Mouse (Mus musculus) ZHBTc4 (cell line): ENCODE measurements around the gene Cbarp.
A peak's percentile ranks its signal among the peaks of the same experiment; 100 is the strongest.

Experiments
- DNase-seq: peaks from one replicate; pipeline ENCODE4 v3.0.0-alpha.2; 2011; ENCODE audit warnings: low read depth, low spot score

Gene Cbarp

DNA sequence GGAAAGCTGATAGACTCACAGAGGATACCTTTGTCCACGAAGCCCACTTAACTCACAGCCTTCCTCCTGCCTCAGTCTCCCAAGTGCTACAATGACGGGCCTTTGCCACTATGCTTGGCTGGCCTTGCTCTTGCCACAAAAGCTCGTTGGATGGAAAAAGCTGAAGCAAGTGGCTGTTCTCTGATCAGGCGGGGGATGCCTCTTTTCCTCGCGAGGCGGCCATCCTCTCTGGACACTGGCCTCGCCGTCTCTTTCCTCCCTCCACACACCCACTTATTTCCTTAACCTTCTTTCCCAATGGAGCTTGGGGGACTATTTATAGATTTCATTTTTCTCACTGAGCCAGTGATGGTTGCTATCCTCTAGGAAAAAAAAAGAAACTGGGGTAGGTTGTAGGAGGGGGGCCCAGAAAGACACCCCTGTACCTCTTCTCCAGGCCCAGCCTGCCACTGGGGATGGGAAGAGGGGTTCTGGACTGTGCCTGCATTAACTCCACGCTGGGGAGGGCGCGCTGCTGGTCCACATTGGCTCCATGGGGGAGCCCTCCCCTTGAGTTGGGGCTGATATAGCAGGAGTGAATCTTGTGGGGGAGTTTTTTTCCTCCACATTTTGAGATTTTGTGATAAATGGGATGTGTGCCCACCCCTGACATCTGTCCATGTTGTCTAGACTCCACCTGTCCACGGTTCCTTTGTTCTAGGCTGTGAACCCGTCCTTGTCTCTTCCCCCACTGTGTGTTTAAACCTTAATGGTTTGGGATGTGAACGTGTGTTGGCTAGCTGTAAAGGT, 16.7 kb upstream of the Cbarp start:
- no peak for DNase-seq

DNA sequence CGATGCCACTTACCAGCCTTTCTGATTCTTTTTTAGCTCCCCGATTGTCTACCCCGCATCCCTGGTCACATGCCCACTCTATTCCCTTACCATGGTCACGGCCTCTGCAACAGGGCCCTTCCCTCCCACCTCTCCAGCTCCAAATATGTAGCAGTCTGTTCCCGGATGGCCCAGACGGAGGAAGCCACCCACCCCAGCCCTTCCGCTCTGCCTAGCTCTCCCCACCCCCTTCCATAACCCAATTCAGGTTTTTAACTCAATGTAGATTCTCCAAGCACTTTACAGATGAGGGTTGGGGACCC, 16.1 kb upstream of the Cbarp start:
- DNase-seq, result no peak

DNA sequence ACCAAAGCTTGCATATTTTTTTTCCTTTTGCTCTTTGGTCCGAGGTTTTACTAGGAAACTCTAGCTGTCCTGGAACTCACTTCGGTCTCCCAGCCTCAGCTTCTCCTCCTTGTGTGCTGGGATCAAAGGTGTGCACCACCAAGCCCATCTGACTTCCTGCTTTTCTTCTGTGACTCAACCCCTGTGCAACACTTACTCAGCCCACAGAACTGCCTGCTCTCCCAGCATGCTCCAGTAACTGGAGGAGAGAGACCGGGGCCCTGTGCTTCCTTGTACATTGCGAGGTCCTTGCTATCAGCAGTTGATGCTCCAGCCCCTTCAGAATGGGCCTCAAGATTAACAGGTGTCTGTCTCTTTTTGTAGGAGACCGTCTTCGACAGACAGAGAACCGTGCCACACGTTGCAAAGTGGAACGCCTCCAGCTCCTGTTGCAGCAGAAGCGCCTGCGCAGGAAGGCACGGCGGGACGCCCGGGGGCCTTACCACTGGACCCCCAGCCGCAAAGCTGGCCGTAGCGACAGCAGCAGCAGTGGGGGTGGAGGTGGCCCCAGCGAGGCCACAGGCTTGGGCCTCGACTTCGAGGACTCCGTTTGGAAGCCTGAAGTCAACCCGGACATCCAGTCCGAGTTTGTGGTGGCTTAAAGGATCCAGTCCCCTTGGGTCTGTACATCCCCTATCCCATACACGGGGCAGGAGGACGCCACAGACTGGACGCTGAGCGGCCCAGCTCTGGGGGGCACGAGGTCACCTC, 15.5 kb upstream of the Cbarp start:
- no peak for DNase-seq

DNA sequence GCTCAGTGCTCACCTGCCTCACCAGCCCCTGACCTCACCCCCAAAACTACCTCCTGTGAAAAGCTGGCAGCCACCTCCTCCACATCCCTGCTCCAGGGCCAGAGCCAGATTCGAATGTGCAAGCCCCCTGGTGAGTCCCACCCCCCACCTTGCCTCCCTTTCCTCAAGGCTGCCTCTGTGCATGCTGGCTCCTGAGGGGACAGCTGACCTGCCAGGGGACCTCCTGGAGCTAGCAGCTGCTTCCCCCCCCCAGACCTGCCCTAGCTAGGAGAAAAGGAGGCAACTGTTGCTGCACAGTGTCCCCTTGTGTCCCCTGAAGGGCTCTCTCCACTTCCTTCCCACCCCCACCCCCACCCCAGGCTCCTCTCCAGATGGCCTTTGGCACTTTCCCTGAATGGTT, 14.6 kb upstream of the Cbarp start:
- DNase-seq, result no peak

DNA sequence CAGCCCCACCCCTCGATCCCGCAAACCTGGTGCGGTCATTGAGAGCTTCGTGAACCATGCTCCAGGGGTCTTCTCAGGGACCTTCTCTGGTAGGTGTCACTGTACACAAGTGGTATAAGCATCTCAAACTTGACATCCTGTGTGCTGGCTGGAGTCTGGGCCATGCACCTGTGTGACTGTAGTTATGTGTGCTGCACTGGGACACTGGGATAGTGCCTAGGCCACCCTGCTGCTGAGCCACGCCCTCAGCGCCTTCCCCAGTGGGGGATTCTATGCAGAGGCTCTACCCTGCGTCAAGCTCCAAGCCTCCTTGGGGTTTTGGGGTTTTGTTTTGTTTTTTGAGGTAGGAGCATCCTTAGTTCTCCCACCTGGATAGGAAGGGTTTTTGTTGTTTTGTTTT, 13.7 kb upstream of the Cbarp start:
- DNase-seq, result no peak

DNA sequence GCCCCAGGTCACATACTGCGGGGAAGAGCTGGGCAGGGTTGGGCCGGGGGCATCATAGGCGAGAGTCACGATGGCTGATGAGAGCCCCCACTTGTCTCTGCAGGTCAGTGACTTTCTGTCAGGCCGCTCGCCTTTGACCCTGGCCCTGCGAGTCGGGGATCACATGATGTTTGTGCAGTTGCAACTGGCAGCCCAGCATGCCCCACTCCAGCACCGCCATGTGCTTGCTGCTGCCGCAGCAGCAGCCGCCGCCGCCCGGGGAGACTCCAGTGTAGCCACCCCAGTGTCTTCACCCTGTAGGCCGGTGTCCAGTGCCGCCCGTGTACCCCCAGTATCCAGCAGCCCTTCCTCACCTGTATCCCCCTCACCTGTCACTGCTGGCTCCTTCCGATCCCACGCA, 13.1 kb upstream of the Cbarp start:
- DNase-seq, result no peak

DNA sequence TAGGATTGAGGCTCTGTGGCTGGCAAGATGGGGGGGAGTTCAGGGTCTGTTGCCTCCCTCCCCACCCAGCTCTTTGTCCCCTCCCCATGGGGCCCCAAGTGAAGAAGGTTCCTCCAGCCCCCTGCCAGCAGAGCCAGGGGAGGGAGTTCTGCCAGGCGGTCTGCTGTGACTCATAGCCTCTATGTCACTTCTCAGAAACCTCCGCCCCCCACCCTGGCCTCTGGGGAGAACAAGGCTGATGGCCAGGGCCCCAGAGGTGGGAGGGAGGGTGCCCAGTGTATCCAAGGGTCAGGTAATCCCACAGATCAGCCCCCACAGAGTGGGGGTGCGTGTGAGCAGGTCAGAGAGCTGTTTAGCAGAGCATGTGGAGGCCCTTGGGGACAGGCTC, 12.2 kb upstream of the Cbarp start:
- DNase-seq, result no peak

DNA sequence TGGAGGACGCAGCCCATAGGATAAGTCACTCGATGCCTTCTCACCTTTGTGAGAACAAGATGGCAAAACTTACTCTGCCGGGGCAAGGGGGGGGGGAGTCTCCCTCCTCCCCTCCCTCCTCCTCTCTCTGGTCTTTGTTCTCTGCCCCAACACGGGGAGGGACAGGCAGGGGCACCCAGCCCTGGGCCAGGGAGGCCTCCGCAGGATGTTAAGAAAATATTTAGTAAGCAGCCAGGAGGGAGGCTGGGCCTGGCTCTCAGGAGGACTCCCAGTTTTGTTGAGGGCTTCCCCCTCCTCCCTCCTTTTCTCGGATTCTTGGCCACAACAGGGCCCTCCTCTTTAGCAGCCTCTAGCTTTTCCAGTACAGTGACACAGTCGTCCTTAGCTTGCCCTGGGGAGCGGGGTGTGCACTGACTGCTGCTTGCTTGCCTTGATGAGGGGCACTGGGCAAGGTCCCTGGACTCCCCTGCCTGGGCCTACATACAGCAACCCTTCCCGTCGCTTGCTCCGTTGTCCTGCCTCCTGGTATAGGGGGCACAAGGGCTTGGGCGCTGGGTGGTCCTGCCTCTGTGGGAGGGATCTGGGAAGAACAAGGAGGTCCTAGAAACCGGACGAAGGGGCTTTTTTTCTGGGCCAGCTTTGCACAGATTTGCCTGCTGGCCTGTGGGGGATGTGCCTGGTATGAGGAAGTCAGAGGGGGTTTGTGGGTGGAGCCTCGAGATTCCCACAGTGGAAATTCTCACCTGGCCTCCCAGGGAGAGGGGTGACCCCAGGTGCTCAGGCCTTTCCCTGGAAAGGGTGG, 11.6 kb upstream of the Cbarp start:
- DNase-seq, result peak; percentile 52

DNA sequence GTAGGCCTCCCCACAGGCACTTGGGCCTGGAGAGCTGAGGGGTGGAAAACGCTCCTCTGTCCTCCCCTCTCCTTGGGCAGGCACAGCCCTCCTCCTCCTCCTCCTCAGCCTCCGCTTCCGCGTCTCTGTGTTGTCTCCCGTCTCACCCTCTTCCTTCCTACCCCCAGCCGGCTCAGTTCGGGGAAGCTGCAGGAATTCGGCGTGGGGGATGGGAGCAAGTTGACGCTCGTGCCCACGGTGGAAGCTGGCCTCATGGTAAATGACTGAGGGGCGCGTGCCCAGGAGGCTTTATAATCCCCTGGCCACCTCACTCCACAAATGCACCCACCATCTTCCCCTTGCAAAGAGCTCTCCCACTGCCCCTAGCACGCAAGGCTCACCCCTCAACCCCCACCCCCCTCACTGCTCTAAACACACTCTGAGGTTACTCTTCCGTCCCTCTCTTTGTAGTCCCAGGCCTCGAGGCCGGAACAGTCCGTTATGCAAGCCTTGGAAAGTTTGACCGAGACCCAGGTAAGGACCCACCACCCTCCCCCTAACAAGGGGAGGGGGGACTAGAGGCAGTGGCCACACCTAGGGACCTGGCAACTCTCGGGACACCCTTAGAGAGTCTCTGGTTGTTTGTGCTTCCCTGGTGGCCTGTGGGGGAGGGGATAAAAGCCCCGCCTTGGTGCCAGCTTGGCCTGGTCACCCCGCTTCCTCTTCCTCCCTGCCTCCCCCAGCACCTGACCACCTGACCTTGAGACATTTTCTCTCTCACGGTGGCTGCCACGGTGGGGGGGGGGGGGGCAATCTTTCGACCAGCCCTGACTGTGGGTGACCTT, 10.8 kb upstream of the Cbarp start:
- DNase-seq, result peak; percentile 69

DNA sequence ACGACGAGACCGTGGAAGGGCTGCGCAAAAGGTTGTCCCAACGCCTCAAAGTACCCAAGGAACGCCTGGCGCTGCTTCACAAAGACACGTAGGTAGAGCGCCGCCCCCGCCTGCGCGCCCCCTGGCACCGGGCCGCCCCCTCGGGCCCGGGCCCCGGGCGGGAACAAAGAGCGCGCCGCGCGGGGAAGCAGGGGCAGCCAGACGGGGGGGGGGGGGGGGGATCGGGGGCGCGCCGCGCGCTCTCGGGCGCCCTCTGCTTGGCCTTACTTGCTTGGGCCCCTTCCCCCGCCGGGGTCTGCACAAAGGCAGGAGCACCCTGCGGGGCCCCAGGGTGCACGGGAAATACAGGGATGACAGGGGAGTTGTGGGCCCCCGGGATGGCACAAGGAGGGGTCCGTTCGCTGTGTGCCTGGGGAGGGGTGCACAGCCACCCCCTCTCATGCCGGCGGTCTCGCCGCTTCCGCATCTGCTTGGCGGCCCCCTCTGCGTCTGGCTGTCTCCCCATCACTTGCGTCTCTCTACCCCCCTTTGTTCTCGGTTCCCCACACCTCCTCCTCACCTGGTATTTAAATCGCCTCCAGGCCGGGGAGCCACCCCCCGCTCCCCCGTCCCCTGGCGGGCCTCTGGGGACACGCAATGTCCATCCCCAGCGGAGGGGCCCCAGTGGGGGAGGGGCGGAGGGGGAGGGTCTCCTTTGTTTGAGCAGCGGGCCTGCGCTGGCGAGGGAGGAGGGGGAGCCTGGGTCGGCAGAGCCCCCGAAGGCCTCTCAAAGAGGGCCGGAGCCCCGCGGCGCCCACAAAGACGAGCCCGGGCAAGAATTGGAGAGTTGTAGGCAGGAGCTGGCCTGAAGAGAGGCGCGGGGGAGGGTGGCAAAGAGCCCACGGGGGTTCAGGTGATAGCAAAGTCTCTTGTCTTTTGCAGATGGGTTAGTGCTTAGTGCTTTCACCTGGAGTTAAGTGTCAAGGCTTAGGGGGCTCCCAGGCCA, 9.9 kb upstream of the Cbarp start:
- DNase-seq, result peak; percentile 59

DNA sequence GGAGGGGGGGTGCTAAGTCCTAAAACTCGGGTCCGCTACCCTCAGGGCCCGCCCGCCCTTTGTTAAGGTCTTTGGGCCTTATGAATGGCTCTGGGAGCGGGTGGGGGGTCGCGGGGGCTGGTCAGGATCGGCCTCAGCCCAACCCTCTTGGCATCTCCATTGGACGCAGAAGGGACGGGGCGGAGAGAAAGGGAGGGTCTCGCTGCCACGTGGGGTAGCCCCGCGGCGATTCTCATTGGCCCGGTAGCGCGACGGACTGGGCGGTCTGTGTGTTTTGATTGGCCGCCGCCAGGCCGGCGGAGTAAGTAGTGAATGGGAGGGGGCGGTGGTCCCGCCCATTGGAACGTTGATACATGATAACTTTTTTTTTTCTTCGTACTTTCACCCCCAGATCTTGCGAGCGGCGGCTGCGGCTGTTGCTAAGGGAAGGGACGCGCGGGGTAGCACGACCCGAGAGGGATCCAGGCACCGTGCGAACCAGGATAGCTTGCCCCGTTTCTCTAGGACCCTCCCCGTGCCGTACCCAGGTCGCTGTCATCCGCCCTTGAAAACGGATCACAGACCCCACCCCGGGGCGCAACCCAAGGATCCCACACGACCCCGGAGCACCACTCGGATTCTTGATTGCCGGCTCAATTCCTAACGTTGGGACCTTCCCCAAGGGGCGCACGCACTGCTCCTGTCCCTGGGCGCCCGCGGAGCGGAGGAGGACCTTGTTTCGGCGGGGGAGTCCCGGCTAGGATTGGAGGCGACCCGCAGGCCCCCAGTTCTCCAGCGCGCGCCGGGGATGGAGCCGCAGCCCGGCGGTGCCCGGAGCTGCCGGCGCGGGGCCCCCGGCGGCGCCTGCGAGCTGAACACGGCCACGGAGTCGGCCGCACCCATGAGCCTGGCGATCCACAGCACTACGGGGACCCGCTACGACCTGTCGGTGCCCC, 8.9 kb upstream of the Cbarp start:
- peak; percentile 99 for DNase-seq

DNA sequence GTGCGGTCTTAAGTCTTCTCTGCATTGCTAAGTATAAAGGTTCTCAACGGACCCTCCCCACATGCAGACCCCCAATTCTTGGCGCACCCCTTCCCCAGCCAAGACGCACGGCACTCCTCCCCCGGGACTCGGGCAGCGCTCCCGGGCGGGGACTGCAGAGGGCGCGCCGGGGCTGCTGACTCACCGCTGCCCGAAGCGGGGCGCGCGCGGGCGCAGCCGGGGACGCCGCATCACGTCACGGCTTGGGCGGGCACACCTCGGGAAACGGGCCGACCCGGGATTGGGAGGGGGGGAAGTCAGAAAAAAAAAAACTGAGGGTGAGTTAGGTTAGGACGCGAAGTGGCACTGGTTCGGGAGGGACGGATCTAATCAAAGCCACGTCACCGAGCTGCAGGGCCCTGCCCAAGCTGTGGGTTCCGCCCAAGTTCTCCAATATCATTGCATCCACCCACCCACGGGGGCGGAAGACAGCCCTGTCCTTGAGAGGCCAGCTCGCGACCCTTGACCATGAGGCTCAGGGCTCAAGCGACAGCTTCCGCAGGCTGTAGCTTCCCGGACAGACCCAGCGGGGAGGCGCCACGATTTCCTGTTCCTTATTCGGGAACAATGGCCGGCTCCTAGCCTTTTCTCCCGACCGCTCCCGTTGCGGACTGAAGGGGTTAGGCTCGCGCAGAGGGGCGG, 8.1 kb upstream of the Cbarp start:
- DNase-seq, result peak; percentile 96

DNA sequence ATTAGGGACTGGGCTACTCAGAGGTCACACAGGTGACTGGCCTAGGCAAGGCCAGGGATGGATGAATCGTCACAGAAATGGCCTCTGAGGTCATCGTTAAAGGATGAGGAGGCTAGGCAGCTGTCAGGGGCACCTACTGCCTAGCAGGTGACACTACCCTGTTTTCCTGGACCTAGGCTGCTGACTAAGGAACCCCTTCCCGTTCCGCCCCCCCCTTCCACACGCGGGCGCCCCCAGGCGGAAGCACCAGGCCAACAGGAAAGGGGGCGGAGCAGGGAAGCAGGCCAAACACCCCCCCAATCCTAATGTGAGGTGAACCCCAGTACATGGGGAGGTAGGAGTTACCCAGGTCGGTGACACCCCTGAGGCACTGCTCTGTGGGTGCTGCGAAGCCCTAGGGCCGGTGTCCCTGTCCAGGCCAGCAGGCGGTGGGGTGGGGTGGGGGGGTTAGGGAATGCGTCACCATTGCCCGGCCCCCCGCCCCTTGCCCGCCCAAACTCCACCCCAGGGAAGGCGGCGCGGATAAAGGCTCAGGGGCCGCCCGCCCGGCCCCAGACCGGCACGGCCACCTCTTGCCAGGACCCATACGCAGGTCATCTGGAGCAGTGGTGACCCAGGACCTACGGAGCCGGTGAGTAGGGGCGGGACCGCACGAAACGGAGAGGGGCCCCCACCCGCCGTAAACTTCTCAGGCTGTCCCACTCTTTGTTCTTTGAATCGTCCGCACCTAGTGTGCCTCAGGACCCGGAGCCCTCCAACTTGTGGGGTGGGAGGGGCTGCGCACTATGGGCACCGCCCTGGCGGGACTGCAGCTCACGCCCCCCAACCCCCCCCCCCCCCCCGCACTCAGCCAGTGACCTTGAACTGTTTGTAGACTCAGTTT, 7.3 kb upstream of the Cbarp start, which contains the start of gene Midn:
Gene Midn, plus strand, starts transcription at position 554 of the 883 bp plus-strand sequence.
- DNase-seq, result peak; percentile 85

DNA sequence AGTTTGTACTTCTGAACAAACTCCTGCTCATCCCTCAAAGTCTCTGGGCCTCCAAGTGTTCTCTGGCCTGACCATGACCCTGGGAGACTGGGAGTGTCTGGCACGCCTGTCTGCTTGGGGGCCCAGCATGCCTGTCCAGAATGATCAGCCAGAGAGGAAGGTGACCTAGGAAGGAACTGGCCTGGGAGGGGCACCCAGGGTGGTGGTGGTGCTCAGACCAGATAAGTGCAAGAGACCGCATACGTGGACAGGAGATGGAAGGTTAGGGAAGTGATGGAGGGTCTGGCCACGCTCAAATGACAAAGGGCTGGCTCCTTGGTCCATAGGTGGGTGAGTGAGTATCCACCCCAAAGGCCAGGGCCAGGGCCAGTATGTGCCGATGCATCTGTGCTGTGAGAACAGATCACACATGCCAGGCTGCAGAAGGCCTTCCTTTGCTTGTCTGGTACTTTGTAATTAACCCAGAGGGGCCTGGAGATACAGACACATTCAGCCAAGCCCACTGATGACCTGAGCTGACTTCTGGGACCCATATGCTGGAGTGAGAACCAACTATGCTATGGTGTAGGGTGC, 6.6 kb upstream of the Cbarp start:
- DNase-seq, result no peak

DNA sequence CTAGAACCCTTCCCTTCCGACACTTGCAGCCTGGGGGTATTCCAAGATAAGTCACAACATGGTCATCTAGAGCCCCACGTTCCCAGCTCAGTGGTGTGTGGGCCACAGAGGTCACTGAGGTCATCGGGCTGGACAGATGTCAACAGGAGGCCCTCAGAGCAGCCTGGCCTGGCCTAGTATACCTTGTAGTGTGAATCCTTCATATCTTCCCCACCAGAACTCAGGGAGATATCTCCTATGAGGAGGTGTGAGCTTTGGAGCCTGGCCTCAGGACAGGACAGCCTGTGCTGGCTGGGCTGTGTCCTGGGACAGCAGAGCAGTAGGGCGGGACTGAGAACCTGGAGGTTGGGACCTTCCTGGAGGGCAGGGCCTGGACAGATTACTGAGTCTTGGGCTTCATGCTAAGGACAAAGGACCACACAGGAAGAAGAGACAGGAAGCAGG, 6.0 kb upstream of the Cbarp start:
- no peak for DNase-seq

DNA sequence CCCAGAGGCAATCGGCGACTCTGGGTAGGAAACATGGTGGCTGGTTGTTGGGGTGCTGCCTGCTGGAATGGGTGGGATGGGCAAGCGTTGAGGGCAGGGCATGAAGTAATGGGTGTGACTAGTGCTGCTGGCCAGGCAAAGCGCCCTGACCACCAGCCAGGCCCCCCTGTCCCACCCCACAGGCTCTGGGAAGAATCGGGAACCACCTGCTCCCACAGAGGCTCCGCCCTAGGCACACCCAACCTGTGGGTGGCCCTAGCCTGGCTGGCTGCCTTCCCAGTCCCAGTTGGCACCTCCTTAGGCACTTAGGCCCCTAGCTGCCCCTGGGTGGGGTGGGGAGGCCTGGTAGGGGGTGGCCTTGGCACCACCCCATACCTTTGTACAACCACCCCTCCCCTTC, 5.3 kb upstream of the Cbarp start:
- no peak for DNase-seq
